Mouse (Mus musculus): Measurements from ENCODE around the gene Nvl.

DNA sequence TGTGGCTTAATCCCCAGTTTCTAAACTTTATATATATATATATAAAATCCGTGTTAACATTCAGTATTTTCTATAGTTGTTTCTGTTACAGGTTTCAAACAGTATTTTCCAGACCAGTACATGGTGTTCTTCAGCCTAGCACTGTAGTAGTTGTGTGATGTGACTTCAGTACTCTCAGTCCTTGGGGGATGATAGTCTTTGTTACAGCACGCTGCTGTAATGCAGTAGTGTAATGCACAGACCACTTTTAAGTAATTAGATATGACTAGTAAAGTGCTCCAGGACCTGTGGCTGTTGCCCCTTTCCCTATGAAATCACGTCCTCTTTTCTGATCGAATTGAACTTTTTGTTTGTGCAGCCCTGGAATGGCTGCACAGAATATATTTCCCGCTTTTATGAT is 7.5 kb upstream of the Nvl start:
- TF ChIP-seq GATA1 (IDR thresholded peaks at IDR 0.05; ENCODE audit: borderline replicate concordance, low read length), result no peak
- TF ChIP-seq FLI1 (IDR thresholded peaks at IDR 0.05; ENCODE audit: low read length), result no peak
